Mouse (Mus musculus): ENCODE measurements around the gene Bicra. TPM values are rescaled to one million over a fixed set of nuclear protein-coding genes. Genes with fewer than 3 reads are reported as not detected.

Gene Bicra
- total RNA-seq, 2 experiments from 2014 or later, result 14.5 to 15.4 TPM

DNA sequence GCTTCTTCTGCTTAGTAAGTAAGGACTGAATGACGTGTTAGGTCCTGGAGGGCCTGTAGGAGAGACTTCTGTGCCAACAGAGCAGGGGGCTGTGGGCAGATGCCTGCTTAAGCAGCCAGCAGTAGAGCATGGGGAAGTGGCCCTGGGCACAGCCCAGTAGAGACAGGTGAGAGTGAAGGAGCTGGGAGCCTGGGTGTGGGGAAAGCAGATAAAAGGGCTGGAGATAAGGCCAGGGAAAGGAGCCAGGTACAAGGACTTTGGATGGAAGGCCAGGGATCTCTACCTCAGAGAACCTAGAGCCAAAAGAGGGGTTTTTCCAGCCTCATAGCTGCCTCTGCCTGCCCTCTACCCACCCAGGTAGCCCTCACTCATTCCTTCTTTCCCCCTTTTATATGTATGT, 14.7 kb downstream of the Bicra start:
- no peak overlapping the region for H3K4me3 ChIP-seq
- intact Hi-C loops (cut with DNase I), result no loop called here
- TF ChIP-seq CTCF (IDR thresholded peaks at IDR 0.05), result no peak

DNA sequence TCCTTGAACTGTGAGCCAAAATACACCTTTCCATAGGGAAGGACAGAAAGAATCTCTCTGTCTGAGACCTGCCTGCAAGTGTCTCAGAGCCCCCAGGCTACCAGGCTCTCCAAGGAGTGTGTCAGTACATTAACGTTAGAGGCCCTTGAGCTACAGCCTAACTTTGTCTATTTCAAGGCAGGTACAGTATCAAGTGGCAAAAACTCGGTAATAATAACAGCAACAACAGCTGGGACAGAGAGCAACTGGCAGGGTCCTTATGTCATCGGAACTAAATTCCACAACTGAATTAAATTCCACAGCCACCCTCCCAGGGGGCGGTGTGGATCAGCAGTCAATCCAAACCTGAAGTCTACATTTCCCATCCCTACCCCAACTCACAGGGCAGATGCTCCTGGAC, 16.6 kb downstream of the Bicra start:
- Histone ChIP-seq H3K27ac (no peak overlapping the region), H3K4me3 (no peak overlapping the region)
- no peak for TF ChIP-seq CTCF (IDR thresholded peaks at IDR 0.05)
- intact Hi-C loops (cut with DNase I), result no loop called here
- no peak for DNase-seq (ENCODE audit: extremely low spot score in 1 of 2, low spot score in 2 of 2)

More for the DNA sequence above, 14.7 kb downstream of the Bicra start:
- no peak for DNase-seq (ENCODE audit: extremely low spot score in 1 of 2, low spot score in 2 of 2)
- H3K27ac ChIP-seq, result no peak overlapping the region

DNA sequence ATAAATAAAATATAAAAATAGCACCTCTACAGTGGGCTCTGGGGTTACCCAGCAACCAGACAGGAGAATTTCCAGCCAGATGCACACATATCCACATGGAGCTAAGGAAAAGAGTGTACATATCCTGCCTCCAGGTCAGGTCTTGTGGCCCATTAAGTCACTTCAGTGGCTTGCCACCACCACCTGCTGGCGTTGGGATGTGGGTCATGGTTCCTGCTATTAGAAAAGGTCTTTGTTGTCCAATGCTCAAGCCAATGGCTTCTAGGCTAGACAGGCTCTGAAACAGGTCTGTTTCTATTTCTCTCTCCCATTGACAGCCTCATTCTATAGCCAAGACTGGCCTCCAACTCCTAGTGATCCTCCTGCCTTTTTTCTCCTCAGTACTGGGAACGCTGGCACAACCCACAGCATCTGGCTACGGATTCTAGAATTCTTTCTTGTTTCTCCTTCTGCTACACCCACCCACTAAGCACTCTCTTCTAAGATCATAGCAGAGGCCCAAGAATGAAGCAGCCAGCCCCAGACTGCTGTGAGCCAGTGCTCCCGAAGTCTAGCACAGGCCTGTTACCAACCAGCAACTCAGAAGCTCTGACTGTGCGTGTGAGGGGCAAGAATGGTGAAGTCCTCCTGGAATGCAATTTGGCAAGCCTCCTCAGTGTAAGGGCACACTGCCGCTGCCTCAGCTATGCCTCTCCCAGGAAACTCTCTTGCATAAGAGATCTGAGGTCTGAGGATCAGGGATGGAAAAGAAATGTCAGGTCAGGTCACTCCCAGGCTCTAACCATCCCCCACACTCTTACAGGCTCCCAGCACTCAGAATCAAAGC, 19.4 kb downstream of the Bicra start:
- intact Hi-C loops (cut with DNase I), result loop anchor here (2.0 kb wide), 1 partner anchor 18 kb away; the partner anchor contains the start of gene Bicra
- Histone ChIP-seq H3K27ac (peak overlapping the region; percentile 87), H3K4me3 (no peak overlapping the region)
- peak; percentile 47 for DNase-seq (ENCODE audit: extremely low spot score in 1 of 2, low spot score in 2 of 2)
- TF ChIP-seq CTCF (IDR thresholded peaks at IDR 0.05), result peak; percentile 6

DNA sequence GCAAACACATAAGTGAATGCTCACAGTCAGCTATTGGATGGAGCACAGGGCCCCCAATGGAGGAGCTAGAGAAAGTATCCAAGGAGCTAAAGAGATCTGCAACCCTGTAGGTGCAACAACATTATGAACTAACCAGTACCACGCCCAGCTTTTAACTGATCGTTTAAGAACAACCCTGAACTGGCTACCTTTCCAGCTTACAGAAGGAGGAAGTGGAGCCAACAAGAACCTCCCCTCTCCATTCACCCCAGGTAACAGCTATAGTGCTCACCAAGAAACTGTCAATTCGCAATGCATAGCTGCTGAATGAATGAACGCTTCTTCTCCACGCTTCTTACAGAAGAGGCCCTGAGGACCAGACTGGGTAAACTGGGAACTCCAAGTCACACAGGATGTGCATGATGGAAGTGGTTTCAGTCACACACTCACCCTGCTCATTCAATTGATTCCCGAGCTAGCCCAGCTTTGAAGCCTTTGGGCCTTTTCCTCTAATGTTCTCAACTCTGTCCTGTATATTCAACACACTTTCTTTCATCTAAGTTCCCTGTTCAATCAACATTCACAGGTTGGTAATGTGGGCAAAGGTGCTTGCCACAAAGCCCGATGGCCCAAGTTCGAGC, 23.0 kb downstream of the Bicra start:
- H3K27ac ChIP-seq, result no peak overlapping the region
- H3K4me3 ChIP-seq, result no peak overlapping the region
- no peak for DNase-seq (ENCODE audit: extremely low spot score in 1 of 2, low spot score in 2 of 2)
- TF ChIP-seq CTCF (IDR thresholded peaks at IDR 0.05), result no peak
- intact Hi-C loops (cut with DNase I), result no loop called here

DNA sequence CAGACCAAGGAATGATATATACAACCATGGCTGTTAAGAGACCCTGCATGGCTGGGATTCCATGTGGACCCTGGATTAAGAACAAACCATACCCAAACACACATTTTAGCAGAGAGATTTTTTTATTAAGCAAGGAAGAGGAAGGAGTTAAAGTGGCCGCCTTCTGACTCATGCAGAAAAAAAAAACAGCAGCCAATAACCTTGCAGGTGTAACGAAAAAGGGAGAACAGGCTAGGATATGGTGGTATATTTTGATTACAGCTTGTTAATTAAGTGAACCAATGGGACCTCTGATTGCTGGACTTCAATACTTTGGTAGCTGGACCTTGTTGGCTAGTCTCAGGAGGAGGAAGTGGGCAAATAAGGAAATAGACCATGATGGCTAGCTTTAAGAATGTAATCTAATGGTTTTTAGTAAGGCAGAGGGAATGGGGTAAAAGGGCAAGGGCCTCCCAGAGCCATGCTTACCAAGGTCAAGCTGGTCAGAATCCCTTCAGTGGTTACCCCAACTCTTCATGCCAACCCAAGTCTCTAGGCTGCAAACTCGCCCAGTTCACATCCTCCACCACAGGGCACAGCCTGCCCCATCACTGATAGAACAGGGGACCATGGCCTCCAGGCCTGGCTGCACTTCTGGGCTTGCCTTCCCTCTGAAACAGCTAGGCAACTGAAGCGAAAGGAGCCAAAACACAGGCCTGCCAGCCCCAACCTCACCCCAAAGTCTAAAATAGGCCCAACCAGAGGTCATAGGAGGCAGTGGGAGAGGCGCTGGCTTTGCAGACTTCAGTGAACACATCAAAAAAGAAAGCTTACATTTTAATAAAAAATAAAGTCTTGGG, 28.2 kb downstream of the Bicra start:
- Histone ChIP-seq H3K27ac (no peak overlapping the region), H3K4me3 (no peak overlapping the region)
- DNase-seq (ENCODE audit: extremely low spot score in 1 of 2, low spot score in 2 of 2), result no peak
- intact Hi-C loops (cut with DNase I), result no loop called here
- no peak for TF ChIP-seq CTCF (IDR thresholded peaks at IDR 0.05)

DNA sequence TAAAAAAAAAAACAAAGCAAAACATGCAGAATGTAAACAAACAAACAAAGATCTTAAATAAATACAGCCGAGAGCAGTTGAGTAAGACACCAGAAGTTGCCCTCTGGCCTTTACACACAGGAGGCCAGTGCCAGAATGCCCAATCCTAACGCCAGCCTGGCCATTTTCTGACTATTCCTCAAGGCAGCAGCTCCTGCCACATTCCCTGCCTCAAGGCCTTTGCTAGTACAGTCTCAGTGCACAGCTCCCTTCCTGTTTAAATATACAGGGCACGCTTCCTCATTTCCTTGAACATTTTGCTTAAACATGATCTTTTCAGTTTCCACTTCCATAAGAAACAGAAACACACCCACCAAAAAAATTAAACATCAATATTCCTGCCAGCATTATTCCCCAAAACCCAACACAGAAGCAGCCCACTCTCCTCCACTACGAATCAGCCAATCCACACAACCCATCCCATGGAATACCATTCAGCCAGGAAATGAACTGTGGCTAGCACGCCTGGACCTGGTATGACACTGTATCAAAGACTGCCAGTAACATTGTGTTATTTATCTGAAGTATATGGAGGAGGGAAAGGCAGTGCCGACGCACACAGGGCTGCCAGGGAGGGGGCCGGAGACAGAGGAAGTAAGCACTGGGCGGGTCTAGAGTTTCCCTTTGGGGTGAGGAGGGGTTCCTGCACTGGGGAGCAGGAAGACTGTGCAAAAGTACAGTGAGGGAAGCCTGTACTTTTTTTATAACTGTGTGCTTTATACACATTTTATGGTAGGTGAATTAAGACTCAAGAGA, 29.5 kb downstream of the Bicra start:
- no peak for TF ChIP-seq CTCF (IDR thresholded peaks at IDR 0.05)
- intact Hi-C loops (cut with DNase I), result no loop called here
- DNase-seq (ENCODE audit: extremely low spot score in 1 of 2, low spot score in 2 of 2), result no peak
- no peak overlapping the region for H3K4me3 ChIP-seq
- H3K27ac ChIP-seq, result peak overlapping the region; percentile 24; the same call in 1 of the 2 replicates

DNA sequence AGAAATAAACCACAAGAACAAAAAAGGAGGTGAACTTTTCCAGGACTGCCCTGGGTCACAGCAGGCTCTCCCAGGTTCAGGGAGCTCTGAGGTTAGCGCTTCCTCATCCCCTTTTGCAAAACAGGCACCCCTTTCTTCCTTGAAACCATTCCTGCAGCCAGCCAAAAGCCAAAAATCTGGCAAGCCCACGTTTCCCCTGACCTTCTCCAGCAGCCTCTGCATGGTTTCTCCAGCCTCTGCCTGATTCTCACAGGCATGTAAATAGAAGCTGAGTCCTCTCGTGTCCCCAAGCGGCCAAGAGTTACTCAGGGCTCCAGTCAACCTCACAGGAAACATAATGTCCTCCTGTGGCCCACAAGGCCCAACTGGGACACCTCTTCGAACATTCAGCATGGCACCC, 32.3 kb downstream of the Bicra start:
- TF ChIP-seq CTCF (IDR thresholded peaks at IDR 0.05), result no peak
- no peak for DNase-seq (ENCODE audit: extremely low spot score in 1 of 2, low spot score in 2 of 2)
- Histone ChIP-seq H3K4me3 (no peak overlapping the region), H3K27ac (no peak overlapping the region; the same call in 1 of the 2 replicates)
- intact Hi-C loops (cut with DNase I), result no loop called here

DNA sequence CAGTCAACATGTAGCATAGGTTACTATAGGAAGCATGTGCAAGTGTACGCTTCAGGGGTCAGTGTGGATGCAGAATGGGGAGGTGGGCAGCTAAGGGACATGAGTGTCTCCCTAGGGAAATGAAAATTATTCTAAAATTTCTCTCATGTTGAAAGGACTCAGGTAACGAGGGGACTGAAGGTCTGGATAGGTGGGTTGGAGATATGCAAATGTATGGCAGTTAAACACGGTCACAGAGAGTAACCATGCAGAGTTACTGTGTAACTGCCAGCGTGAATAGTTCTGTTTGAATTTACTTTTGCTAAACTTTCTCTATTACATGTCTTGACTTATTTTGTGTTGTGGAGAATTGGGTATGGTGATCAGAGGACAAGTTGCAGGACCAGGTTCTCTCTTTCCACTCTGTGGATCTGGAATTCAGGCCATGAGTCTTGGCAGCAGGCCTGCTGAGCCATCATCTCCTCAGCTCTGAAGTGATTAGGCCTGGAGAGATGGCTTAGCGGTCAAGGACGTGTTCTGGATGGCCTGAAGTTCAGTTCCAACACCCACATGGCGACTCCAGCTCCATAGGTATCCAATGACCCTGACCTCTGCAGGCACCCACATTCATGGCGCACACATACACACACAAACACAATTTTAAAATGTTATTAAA, 33.1 kb downstream of the Bicra start:
- Histone ChIP-seq H3K27ac (no peak overlapping the region), H3K4me3 (no peak overlapping the region)
- intact Hi-C loops (cut with DNase I), result no loop called here
- no peak for TF ChIP-seq CTCF (IDR thresholded peaks at IDR 0.05)
- no peak for DNase-seq (ENCODE audit: extremely low spot score in 1 of 2, low spot score in 2 of 2)

DNA sequence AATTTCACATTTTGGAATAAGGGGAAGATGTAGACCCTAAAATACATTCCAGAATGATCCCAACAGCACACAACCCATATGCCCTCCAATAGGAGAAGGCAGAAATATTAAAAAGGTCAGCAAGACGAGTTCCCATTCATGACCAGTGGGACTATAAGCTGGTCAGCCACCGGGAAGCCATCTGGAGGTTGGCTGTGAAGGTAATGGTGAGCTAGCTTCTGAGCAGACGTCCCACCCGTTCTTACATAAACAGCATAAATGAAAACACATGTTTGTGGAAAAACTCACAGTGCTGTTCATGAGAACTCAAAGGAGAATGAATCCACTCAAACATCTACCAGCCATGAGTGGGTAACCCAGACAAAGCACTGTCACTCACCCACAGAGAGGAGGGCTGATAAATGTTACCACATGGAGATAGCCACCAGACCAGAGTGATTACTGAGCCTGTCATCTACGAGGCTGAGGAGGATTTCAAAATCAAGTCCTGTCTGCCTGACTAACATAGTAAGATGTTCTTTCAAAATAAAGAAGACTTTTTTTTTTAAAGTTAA, 33.9 kb downstream of the Bicra start:
- DNase-seq (ENCODE audit: extremely low spot score in 1 of 2, low spot score in 2 of 2), result no peak
- Histone ChIP-seq H3K27ac (no peak overlapping the region), H3K4me3 (no peak overlapping the region)
- intact Hi-C loops (cut with DNase I), result no loop called here
- no peak for TF ChIP-seq CTCF (IDR thresholded peaks at IDR 0.05)

DNA sequence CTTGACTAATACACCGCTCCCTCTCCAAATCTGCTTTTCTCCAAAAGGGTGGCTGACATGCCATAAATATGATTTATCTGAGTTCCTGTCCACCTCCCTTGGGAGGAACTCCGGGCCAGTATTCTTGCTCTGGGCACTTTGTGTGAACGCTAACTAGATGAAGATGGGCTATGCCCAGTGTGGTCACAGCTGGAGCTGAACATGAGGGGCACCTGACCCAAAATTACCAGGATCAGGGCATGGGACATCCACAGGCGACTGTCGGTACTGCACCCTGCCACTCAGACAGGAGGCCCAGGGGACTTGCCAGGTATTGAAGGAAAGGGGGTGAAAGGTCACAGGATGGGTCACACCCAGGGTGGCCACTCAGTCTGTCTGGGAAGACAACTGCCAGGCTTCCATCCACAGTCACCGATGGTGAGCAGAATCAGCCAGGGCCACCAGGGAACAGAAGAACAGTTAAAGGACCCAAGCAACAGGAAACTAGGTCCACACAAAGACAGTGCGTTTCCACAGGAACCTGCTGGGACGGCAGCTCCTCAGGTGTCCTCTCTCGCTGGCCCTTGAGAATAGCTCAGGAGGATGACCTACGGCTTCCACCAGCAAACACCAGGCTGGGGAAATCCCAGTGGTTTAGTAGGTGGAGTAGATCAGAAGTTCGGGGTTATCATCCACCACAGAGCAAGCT, 35.0 kb downstream of the Bicra start:
- Histone ChIP-seq H3K4me3 (no peak overlapping the region), H3K27ac (no peak overlapping the region)
- peak; percentile 63 for TF ChIP-seq CTCF (IDR thresholded peaks at IDR 0.05)
- intact Hi-C loops (cut with DNase I), result no loop called here
- no peak for DNase-seq (ENCODE audit: extremely low spot score in 1 of 2, low spot score in 2 of 2)

Data from left cerebral cortex, adult 2 months (tissue).